Mouse (Mus musculus): ENCODE results near the gene Notch2.

- no peak for TF ChIP-seq POLR2A (IDR thresholded peaks at IDR 0.05; ENCODE audit: extremely low read depth, insufficient read depth, low read length)
- TF ChIP-seq CTCF (IDR thresholded peaks at IDR 0.05; ENCODE audit: extremely low read depth, insufficient read depth, low read length) = no peak
These were observed 45.7 kb upstream of the Notch2 start for GRCm38 (mm10) chr3:97967627-97968026.

Data from cortical plate, adult 2 months (tissue).